Mouse (Mus musculus) hindbrain, embryonic 11.5 days (tissue): Measurements from ENCODE around the gene Pip4k2a. TPM values are rescaled to one million over a fixed set of nuclear protein-coding genes. Genes with fewer than 3 reads are reported as not detected.

Experiments
- ATAC-seq: fragments of 200-750 bp; cut with Nextera tagmentation; 2 replicates; pipeline ENCODE4 v1.8.0; 2017; ENCODE audit warnings: mild to moderate bottlenecking, moderate TSS enrichment, moderate library complexity; ENCODE audit not compliant: low FRiP score
- DNase-seq: peaks from one replicate; pipeline ENCODE4 v3.0.0-alpha.2; 2015; ENCODE audit warnings: low spot score
- H3K27ac ChIP-seq: fragments of 300-500 bp; sonication (generic); 2 replicates; pipeline ENCODE4 v1.5.1; 2014; ENCODE audit warnings: mild to moderate bottlenecking, low read depth, low read length
- H3K27me3 ChIP-seq: fragments of 300-500 bp; sonication (generic); 2 replicates; pipeline ENCODE4 v1.6.1; 2014; ENCODE audit warnings: mild to moderate bottlenecking, low read length, moderate library complexity, mixed read lengths; ENCODE audit not compliant: control insufficient read depth, insufficient read depth
- H3K36me3 ChIP-seq: fragments of 300-500 bp; sonication (generic); 2 replicates; pipeline ENCODE4 v1.6.1; 2014; ENCODE audit warnings: mild to moderate bottlenecking, low read length, moderate library complexity, mixed read lengths; ENCODE audit not compliant: control insufficient read depth, insufficient read depth
- H3K4me1 ChIP-seq: fragments of 300-500 bp; sonication (generic); replicated peaks from 2 replicates; pipeline ENCODE4 v1.6.1; 2014; ENCODE audit warnings: low read length, mixed read lengths; ENCODE audit not compliant: control insufficient read depth, insufficient read depth
- H3K4me2 ChIP-seq: fragments of 300-500 bp; sonication (generic); replicated peaks from 2 replicates; pipeline ENCODE4 v1.6.1; 2014; ENCODE audit warnings: mild to moderate bottlenecking, low read depth, low read length
- H3K4me3 ChIP-seq: fragments of 300-500 bp; sonication (generic); 2 replicates; pipeline ENCODE4 v1.5.1; 2014; ENCODE audit warnings: low read depth, low read length
- H3K9ac ChIP-seq: fragments of 300-500 bp; sonication (generic); 2 replicates; pipeline ENCODE4 v1.6.1; 2014; ENCODE audit warnings: low read depth, low read length
- H3K9me3 ChIP-seq: fragments of 300-500 bp; sonication (generic); 2 replicates; pipeline ENCODE4 v1.6.1; 2016; ENCODE audit warnings: low read length; ENCODE audit not compliant: control insufficient read depth
- WGBS: fragments of 180-500 bp; shearing (Covaris S2); extraction: QIAGEN DNeasy Blood & Tissue Kit; methylation state at CpG from one replicate; pipeline ENCODE4 v1.1.7; 2014; 5-methylcytosine and 5-hydroxymethylcytosine counted together
- polyA plus RNA-seq: library from polyadenylated mRNA; unstranded; fragments of >200 nt; fragmentation: Nextera tagmentation; extraction: Ambion mirVana; gene quantifications from 2 replicates; pipeline ENCODE4 v1.2.1, GENCODE M21; 2014

Gene Pip4k2a
- polyA plus RNA-seq, 1 experiment from 2014 or later: 10.8 TPM

DNA sequence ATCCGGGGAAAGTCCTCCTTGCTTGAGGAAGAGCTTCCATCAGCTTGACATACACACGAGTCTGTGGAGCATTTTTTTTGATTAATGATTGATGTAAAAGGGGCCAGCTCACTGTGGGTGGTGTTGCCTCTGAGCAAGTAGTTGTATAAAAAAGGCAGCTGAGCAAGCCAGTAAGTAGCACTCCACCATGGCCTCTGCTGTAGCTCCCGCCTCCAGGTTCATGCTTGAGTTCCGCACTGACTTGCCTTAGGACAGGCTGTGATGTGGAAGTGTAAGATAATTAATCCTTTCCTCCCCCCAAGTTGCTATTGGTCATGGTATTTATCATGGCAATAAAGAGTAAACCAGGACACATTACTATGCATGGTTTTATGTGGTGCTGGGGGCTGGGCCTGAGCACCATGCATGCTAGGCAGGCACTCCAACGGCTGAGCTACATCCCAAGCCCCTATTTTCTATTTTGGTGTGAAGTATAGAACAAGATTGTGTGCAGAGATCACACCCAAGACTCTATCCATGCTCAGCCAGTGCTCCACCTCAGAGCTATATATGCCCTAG is 78.0 kb downstream of the Pip4k2a start:
- ATAC-seq: 0 out of 2 replicates have a peak, but pooled peaks have one; percentile 30
- Histone ChIP-seq H3K9me3 (no peaks in the 10 kb centered on the region), H3K4me1 (peaks cover 3% of the 10 kb centered on the region; the same call in 1 of the 2 replicates), H3K4me2 (no peak overlapping the region), H3K27me3 (no peaks in the 10 kb centered on the region), H3K9ac (no peak overlapping the region), H3K36me3 (no peaks in the 10 kb centered on the region), H3K27ac (no peak overlapping the region), H3K4me3 (no peak overlapping the region)
- 51% methylated on average over 5 of the region's 5 CpGs for WGBS
- DNase-seq: no peak

DNA sequence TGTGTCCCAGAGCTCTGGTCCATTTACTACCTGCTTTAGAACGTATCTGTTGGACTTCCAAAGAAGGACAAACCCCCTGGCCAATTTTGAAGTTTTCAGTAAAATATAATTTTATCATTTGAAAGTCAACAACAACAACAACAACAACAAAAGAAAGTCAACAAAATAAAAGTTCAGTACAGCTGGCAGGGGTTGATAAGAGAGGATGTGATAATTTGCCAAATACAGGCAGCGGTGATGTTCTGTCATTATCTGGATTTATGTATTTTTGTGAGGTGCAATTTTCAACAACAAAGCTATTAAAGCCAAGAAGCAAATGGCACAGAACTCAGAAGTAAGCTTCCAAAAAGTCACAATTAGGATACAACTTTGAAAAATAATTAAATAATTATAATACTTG is 80.1 kb downstream of the Pip4k2a start:
- Histone ChIP-seq H3K27me3 (no peaks in the 10 kb centered on the region), H3K36me3 (no peaks in the 10 kb centered on the region), H3K4me2 (no peak overlapping the region), H3K9me3 (no peaks in the 10 kb centered on the region), H3K27ac (no peak overlapping the region), H3K4me1 (peaks cover 3% of the 10 kb centered on the region; the same call in 1 of the 2 replicates), H3K9ac (no peak overlapping the region), H3K4me3 (no peak overlapping the region)
- ATAC-seq (no peak), DNase-seq (no peak)
- WGBS: 92% methylated on average over 2 of the region's 2 CpGs

DNA sequence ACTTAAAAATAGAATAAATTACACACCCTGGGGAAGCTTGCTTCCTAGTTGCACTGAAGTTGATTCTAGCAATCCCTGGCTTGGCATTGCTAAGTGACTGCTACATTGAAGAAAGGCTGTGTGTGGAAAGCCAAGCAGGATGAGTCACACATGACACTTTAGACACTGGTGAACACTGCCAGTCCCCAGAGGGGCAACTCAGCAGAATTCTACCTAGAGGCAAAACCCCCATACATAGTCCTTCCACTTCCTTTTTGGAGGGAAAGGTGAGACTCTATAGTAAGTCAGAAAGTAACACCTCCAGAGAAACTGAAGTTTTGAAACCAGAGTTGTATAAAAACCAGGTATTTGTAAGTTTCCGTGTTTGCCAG is 80.6 kb downstream of the Pip4k2a start:
- ATAC-seq (no peak), DNase-seq (no peak)
- no peak overlapping the region for H3K4me3 ChIP-seq
- peaks cover 3% of the 10 kb centered on the region; the same call in 1 of the 2 replicates for H3K4me1 ChIP-seq
- no peak overlapping the region for H3K27ac ChIP-seq
- H3K9me3 ChIP-seq: no peaks in the 10 kb centered on the region
- 83% methylated on average over 1 of the region's 1 CpGs for WGBS
- no peaks in the 10 kb centered on the region for H3K36me3 ChIP-seq
- no peak overlapping the region for H3K9ac ChIP-seq
- H3K4me2 ChIP-seq: no peak overlapping the region
- no peaks in the 10 kb centered on the region for H3K27me3 ChIP-seq

DNA sequence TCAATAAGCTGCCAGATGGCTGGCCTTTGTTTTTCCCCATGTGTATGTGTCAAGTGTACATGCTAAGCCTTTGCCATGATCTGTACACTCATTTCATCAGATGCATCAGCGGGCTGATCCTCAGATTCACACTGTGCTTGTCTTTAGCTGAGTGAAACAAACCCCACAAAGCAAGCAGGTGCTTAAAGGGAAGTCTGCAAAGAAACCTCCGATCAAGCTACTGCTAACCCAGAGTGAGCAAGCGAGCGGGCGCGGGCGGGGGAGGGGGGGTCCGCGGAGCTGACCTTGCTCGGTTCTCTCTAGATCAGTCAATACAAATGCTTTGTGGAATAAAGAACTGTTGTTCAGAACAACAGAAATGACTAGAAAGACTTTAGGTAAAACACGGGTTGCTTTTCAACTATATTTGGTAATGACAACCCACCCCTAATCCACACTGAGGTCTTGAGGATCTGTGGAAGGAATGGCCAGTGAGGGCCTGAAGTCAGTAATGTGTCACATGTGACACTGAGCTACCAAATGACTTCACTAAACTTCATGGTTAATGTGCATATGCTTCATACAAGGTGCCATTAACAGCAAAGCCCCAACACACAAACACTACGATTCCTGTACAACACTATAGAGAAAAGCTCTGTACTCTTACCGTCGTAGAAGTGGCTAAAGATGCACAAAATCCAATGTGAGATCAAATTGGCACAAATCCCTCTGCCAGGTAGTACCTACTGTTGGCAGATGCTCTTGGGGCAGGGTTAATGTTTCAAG is 81.1 kb downstream of the Pip4k2a start:
- H3K27ac ChIP-seq: no peak overlapping the region
- H3K36me3 ChIP-seq: no peaks in the 10 kb centered on the region
- no peak for ATAC-seq
- WGBS: 56% methylated on average over 14 of the region's 14 CpGs
- no peaks in the 10 kb centered on the region for H3K9me3 ChIP-seq
- H3K4me2 ChIP-seq: no peak overlapping the region
- no peaks in the 10 kb centered on the region for H3K27me3 ChIP-seq
- no peak overlapping the region for H3K4me3 ChIP-seq
- peaks cover 3% of the 10 kb centered on the region; the same call in 1 of the 2 replicates for H3K4me1 ChIP-seq
- no peak for DNase-seq
- H3K9ac ChIP-seq: no peak overlapping the region

DNA sequence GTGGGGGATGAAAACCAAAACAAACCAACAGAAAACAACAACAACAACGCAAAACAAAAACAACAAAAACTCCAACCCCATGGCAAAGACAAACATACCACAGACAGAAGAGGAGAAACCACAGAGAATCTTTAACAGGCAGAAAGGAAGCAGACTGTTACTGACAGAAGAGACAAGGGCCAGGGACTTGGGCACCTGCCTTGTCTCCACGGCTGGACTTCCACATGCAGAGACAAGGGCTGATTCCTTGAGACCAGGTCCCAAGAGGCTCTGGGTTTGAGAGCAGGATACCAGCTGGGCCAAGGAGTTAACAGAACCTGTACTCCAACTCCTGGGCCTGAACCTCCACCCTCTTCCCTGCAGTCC is 81.9 kb downstream of the Pip4k2a start:
- Histone ChIP-seq H3K4me2 (no peak overlapping the region), H3K27me3 (no peaks in the 10 kb centered on the region), H3K27ac (no peak overlapping the region), H3K9me3 (no peaks in the 10 kb centered on the region), H3K9ac (no peak overlapping the region), H3K4me3 (no peak overlapping the region), H3K4me1 (peaks cover 3% of the 10 kb centered on the region; the same call in 1 of the 2 replicates), H3K36me3 (no peaks in the 10 kb centered on the region)
- ATAC-seq (no peak), DNase-seq (no peak)
- 53% methylated on average over 2 of the region's 2 CpGs for WGBS

DNA sequence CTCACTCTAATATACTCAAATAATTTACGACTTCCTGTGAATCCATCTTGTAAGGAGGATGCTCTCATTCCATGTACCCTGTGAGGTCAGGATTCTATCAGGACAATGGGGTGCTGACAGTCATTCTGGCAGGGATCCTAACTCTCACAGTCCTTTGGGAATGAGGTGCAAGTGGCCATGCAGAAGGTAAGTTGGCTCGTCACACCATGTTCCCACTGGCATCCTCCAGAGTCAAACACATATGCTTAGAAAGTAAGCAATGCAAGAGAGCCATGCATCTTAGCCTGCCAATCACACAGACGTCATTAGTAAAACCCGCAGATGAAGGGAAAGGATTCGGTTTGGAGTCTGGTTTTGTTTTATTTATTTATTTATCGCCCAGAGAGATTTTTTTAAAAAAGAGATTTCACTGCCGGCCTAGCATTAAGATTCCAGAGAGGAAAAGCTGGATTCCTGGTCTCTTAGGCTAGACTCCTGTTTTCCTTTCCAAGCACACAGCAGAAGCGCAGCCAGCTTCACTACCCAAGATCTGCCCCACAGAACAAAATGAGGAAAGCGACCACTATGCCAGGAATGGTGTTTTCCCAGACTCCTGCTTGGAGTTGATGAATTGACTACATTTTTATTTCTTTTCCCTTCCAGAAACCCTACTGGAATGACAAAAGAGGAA is 82.4 kb downstream of the Pip4k2a start:
- 78% methylated on average over 9 of the region's 9 CpGs for WGBS
- DNase-seq (no peak), ATAC-seq (no peak)
- Histone ChIP-seq H3K4me3 (no peak overlapping the region), H3K27ac (no peak overlapping the region), H3K4me1 (peaks cover 3% of the 10 kb centered on the region; the same call in 1 of the 2 replicates), H3K9ac (no peak overlapping the region), H3K9me3 (no peaks in the 10 kb centered on the region), H3K27me3 (no peaks in the 10 kb centered on the region), H3K36me3 (no peaks in the 10 kb centered on the region), H3K4me2 (no peak overlapping the region)

DNA sequence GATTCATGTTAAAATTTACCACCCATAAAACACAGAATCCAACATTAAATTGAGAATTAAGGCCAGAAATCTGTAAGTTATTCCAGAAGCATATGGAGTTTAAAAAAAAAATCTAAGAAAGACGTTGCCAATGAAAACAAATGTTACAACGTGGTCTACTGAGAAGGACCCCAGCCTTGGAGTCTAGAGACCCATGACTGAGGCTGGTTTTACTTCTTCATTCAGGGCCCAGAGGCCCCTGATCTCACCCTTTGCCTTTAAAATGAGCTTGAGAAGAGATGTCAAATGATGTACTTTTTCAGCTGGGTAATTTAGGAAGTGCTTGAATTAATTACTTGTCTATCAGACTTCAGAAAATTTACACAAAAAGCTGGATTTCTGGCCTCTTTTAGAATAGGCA is 83.2 kb downstream of the Pip4k2a start:
- H3K4me3 ChIP-seq: no peak overlapping the region
- no peaks in the 10 kb centered on the region for H3K4me1 ChIP-seq
- H3K27ac ChIP-seq: no peak overlapping the region
- H3K36me3 ChIP-seq: no peaks in the 10 kb centered on the region
- no peak overlapping the region for H3K4me2 ChIP-seq
- WGBS: 89% methylated on average over 2 of the region's 2 CpGs
- DNase-seq (no peak), ATAC-seq (no peak)
- H3K9ac ChIP-seq: no peak overlapping the region
- no peaks in the 10 kb centered on the region for H3K9me3 ChIP-seq
- H3K27me3 ChIP-seq: no peaks in the 10 kb centered on the region

DNA sequence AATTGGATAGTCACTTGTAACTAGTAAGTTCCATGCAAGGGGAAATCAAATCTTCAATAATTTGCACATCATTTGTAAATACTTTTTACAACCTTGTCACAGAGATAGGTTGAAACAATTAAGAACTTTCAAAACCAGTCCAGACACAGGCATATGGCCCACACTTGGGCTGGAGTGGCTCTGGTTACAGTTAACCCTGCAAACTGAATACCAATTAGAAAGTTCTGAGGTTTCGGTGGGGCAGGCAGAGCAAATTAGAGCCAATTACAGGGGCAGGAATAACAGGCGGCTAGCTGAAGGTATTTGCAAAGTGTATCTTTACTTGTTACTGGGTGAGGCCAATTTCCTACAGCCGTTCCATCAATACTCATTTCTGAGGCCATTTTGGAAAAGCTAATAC is 84.3 kb downstream of the Pip4k2a start:
- no peak overlapping the region for H3K9ac ChIP-seq
- no peak overlapping the region for H3K4me3 ChIP-seq
- ATAC-seq (no peak), DNase-seq (no peak)
- H3K9me3 ChIP-seq: no peaks in the 10 kb centered on the region
- no peaks in the 10 kb centered on the region for H3K36me3 ChIP-seq
- H3K27me3 ChIP-seq: no peaks in the 10 kb centered on the region
- WGBS: 73% methylated on average over 3 of the region's 3 CpGs
- H3K27ac ChIP-seq: no peak overlapping the region
- H3K4me2 ChIP-seq: no peak overlapping the region
- H3K4me1 ChIP-seq: no peaks in the 10 kb centered on the region
